Mouse (Mus musculus) testis, adult 2 months (tissue): Measurements from ENCODE around the gene Nfe2l1. TPM values are rescaled to one million over a fixed set of nuclear protein-coding genes. Genes with fewer than 3 reads are reported as not detected.
"Not testable (repeated sequence)": the region's sequence is repeated elsewhere in the genome, so short reads cannot be mapped to it uniquely, and the experiment has no call there.

Source experiments
- H3K27ac ChIP-seq: fragments of 200-500 bp; 2 replicates; pipeline ENCODE4 v1.5.1; 2012; ENCODE audit warnings: low read depth, low read length; ENCODE audit not compliant: control insufficient read depth, insufficient read depth
- H3K27me3 ChIP-seq: fragments of 200-500 bp; 2 replicates; pipeline ENCODE4 v1.6.1; 2012; ENCODE audit warnings: mild to moderate bottlenecking, low read length, moderate library complexity; ENCODE audit not compliant: control insufficient read depth, insufficient read depth
- H3K36me3 ChIP-seq: fragments of 200-500 bp; 2 replicates; pipeline ENCODE4 v1.6.1; 2012; ENCODE audit warnings: mild to moderate bottlenecking, low read length; ENCODE audit not compliant: control insufficient read depth, insufficient read depth
- H3K4me1 ChIP-seq: fragments of 200-500 bp; 2 replicates; pipeline ENCODE4 v1.6.1; 2012; ENCODE audit warnings: low read length; ENCODE audit not compliant: control insufficient read depth, insufficient read depth
- H3K4me3 ChIP-seq: fragments of 200-500 bp; 2 replicates; pipeline ENCODE4 v1.5.1; 2012; ENCODE audit warnings: low read depth, mild to moderate bottlenecking, low read length, moderate library complexity, mixed read lengths; ENCODE audit not compliant: control insufficient read depth
- CTCF ChIP-seq: fragments of 200-500 bp; IDR thresholded peaks from 2 replicates; pipeline ENCODE4 v1.5.1; 2012; ENCODE audit warnings: low read depth, mild to moderate bottlenecking, inconsistent platforms, low read length, moderate library complexity; ENCODE audit not compliant: control insufficient read depth, insufficient read depth, insufficient replicate concordance
- POLR2A ChIP-seq: fragments of 200-500 bp; IDR thresholded peaks from 2 replicates; pipeline ENCODE4 v1.6.1; 2012; ENCODE audit warnings: low read depth, mild to moderate bottlenecking, inconsistent platforms, low read length, moderate library complexity; ENCODE audit not compliant: control insufficient read depth
- polyA plus RNA-seq: library from polyadenylated mRNA; depleted of rRNA; stranded (reverse); fragments of >200 nt; gene quantifications from 2 replicates; pipeline ENCODE4 v1.2.3, GENCODE M21; 2012

Nfe2l1 gene
- polyA plus RNA-seq, 1 experiment: 59.1 TPM

DNA sequence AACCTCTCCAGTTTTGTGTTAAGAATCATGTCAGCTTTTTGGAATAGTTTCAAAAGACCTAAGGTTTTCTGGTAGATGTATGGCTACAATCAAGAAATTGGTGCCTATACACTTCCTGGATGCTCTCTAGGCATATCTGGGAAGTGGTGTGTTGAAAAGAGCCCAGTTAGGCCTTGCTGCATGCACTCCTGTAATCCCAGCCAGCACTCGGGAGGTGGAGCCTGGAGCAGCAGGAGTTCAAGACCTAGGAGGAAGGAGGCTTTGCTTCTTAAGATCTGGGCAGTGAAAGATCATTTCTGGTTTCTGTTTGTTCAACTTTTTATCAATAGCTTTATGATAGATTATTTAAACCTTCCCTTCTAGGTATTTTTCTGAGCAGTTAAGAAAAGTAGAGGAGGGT is 39.1 kb downstream of the Nfe2l1 start:
- Histone ChIP-seq H3K27ac (no peak overlapping the region), H3K27me3 (no peaks in the 10 kb centered on the region), H3K4me1 (peaks cover 7% of the 10 kb centered on the region), H3K36me3 (peaks cover 1% of the 10 kb centered on the region), H3K4me3 (no peak overlapping the region)
- TF ChIP-seq POLR2A (no peak), CTCF (no peak)

- Histone ChIP-seq H3K4me1 (peaks cover 7% of the 10 kb centered on the region), H3K36me3 (peaks cover 1% of the 10 kb centered on the region), H3K27ac (peak overlapping the region; percentile 100), H3K27me3 (no peaks in the 10 kb centered on the region), H3K4me3 (peak overlapping the region; percentile 100)
- TF ChIP-seq POLR2A (no peak), CTCF (no peak)
Observed at GRCm38 (mm10) chr11:96789990-96790389, 39.8 kb downstream of the Nfe2l1 start.

DNA sequence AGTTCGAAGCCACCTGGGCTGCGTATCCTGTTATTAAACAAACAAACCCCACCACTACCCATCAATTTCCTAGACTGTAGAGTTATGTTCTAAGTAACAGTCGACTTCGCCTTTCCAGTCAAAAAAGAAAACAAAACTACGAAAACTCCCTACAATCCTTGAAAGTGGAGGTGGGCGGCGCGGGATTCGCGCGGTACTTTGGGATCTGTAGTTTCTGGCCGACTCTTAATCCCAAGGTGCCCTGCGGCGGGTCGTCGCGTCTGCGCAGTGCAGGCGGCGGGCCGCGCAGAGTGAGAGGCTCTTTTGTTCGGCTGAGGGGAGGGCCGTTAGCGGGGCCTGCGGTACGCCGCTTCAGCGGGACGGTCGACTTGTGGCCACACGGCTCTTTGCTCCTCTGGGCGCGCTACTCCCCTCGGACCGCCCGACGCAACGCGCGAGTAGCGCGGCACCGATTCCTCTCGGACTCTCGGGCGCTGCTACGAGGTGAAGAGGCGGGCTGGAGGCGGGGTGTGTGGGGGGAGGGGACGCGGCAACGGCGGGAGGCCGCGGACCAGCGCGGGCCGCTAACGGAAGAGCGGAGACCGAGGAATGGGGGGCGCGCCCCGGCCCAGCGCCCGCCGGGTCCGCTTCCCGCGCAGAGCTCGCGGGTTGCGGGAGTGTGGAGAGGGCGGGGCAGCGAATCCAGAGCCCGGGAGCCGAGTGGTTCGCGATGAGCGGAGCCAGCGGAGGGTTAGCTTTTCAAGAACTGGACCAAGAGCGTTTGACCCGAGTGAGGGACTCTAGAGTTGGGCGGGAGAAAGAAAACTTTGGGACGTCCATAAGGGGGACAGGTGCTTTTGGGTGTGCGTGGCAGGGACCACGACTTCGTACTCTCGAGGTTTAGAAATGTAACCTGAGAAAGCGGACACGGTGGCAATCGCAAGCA is 40.6 kb downstream of the Nfe2l1 start, which contains the start of gene Cbx1:
Gene Cbx1 (plus strand): TSS at position 257 of the 925 bp plus-strand sequence.
- TF ChIP-seq CTCF (no peak), POLR2A (peak; percentile 93)
- Histone ChIP-seq H3K27me3 (no peaks in the 10 kb centered on the region), H3K27ac (peak within 1 kb of the TSS; percentile 100), H3K36me3 (peaks cover 1% of the 10 kb centered on the region), H3K4me3 (peak within 1 kb of the TSS; percentile 100), H3K4me1 (peaks cover 7% of the 10 kb centered on the region)

DNA sequence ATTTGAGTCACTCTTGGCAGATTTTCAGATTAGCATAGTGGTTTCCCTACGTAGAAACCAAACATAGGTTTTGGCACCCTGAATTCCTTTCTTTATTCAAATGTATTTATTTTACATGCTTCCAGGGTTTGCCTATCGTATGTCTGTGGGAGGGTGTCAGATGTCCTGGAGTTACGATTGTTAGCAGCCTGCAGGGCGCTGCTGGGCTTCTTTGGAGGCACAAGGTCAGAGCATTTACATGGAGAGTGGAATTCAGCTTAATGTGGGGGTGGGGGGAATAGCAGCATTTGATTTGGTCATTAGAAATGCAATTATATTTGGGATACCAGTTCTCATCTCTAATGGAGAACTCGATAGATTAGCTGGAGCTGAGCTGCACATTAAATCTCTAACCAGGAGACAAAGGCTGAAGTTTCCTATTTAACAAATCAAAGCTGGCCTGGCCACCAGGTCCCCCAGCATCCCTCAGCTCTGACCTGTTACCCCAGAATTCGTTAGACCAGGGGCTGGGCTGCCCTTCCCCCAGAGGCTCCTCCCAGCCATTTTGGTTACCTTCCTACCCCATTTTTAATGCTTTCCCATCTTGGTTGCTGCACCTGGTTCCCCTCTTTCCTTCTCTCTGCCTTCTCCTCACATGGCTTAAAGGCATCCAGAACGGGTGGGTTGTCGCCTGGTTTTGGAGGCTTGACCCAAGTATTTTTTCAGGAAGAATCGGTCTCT is 42.9 kb downstream of the Nfe2l1 start:
- no peak overlapping the region for H3K27ac ChIP-seq
- H3K36me3 ChIP-seq: peaks cover 1% of the 10 kb centered on the region
- no peak for TF ChIP-seq POLR2A
- no peak for TF ChIP-seq CTCF
- H3K4me3 ChIP-seq: peak overlapping the region; percentile 54
- peaks cover 7% of the 10 kb centered on the region for H3K4me1 ChIP-seq
- no peaks in the 10 kb centered on the region for H3K27me3 ChIP-seq

GRCm38 (mm10) chr11:96784847-96785246 is 44.9 kb downstream of the Nfe2l1 start:
- TF ChIP-seq CTCF: peak; percentile 66; the same call in 1 of the 2 replicates
- H3K36me3 ChIP-seq: not testable (repeated sequence)

DNA sequence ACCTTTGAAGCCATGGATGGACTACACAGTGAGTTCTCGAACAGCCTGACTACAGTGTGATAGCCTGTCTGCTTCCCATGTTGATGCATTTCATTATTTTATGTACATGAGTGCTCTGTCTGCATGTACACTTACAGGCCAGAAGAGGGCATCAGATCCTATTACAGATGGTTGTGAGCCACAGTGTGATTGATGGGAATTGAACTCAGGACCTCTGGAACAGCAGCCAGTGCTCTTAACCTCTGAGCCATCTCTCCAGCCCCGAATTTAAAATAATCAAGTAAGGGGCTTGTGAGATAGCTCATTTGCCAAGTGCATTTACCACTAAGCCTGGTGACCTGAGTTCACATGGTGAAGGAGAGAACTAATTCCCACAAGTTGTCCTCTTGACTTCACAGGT is 48.3 kb downstream of the Nfe2l1 start:
- TF ChIP-seq CTCF (no peak), POLR2A (no peak)
- Histone ChIP-seq H3K4me3 (no peak overlapping the region), H3K36me3 (no peaks in the 10 kb centered on the region), H3K4me1 (peaks cover 5% of the 10 kb centered on the region), H3K27me3 (no peaks in the 10 kb centered on the region), H3K27ac (no peak overlapping the region)

More at GRCm38 (mm10) chr11:96784847-96785246, 44.9 kb downstream of the Nfe2l1 start:
- H3K27ac ChIP-seq, H3K27me3 ChIP-seq, H3K4me1 ChIP-seq, H3K4me3 ChIP-seq: not testable (repeated sequence)

DNA sequence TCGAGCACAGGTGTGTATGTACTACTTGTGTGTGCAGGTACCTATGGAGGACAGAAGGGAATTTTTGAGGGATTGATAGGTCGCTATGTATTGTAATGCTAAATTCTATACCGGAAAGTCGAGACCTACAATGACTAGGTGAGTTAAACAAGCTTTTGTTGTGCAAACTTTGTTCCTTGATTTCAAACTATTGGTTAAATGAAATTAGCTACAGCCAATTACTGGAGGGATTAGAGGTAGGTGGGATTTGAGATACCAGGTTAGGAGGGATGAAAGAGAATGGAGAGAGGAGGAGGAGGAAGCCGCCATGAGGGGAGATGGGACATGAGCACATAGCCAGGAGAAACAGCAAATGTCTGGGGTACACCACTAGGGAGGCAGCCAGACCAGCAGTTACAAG is 49.5 kb downstream of the Nfe2l1 start:
- TF ChIP-seq CTCF: no peak
- no peak for TF ChIP-seq POLR2A
- H3K27me3 ChIP-seq: no peaks in the 10 kb centered on the region
- H3K36me3 ChIP-seq: no peaks in the 10 kb centered on the region
- peaks cover 6% of the 10 kb centered on the region for H3K4me1 ChIP-seq
- no peak overlapping the region for H3K27ac ChIP-seq
- no peak overlapping the region for H3K4me3 ChIP-seq

DNA sequence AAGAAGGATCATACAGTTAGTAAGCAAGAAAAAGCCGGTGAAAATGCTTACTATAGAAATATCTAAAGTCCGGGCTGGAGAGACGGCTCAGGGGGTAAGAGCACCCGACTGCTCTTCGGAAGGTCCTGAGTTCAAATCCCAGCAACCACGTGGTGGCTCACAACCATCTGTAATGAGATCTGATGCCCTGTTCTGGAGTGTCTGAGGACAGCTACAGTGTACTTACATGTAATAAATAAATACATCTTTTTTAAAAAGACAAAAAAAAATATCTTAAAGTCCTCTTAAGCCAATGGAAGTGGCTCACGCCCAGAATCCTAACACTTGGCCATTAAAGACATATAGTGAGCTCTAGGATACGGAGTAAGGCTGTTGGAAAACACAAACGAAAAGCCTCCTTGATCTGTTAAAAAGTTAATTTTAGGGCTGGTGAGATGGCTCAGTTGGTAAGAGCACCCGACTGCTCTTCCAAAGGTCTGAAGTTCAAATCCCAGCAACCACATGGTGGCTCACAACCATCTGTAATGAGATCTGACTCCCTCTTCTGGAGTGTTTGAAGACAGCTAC is 51.6 kb downstream of the Nfe2l1 start:
- H3K27me3 ChIP-seq, H3K36me3 ChIP-seq, H3K4me1 ChIP-seq: not testable (repeated sequence)
- Histone ChIP-seq H3K4me3 (peak overlapping the region; percentile 97), H3K27ac (peak overlapping the region; percentile 79)
